Mouse (Mus musculus) hindlimb bud, embryonic 11.5 days (tissue): ENCODE results near the gene Gypa.

Source experiments
- DNase-seq: peaks from one replicate; pipeline ENCODE4 v3.0.0-alpha.2; 2012; ENCODE audit warnings: low read depth, low spot score; ENCODE audit errors: extremely low spot score

Gene Gypa

GRCm38 (mm10) chr8:80493523-80494345, at the start of gene Gypa:
TSS of gene Gypa (plus strand) at chr8:80493781.
- no peak for DNase-seq

- DNase-seq: no peak
Observed at GRCm38 (mm10) chr8:80444534-80445072, 49.0 kb upstream of the Gypa start.

- DNase-seq: no peak
Observed at GRCm38 (mm10) chr8:80447217-80447616, 46.4 kb upstream of the Gypa start.

GRCm38 (mm10) chr8:80451938-80452690, 41.5 kb upstream of the Gypa start:
- DNase-seq: no peak

GRCm38 (mm10) chr8:80463450-80463917, 30.1 kb upstream of the Gypa start:
- no peak for DNase-seq

GRCm38 (mm10) chr8:80474971-80475370, 18.6 kb upstream of the Gypa start:
- no peak for DNase-seq

- no peak for DNase-seq
Observed at GRCm38 (mm10) chr8:80478156-80478555, 15.4 kb upstream of the Gypa start.

GRCm38 (mm10) chr8:80479129-80479528, 14.5 kb upstream of the Gypa start:
- DNase-seq: no peak

- no peak for DNase-seq
Observed at GRCm38 (mm10) chr8:80482173-80482572, 11.4 kb upstream of the Gypa start.

GRCm38 (mm10) chr8:80482822-80483774, 10.5 kb upstream of the Gypa start:
- no peak for DNase-seq

GRCm38 (mm10) chr8:80491562-80491961, 2.0 kb upstream of the Gypa start:
- DNase-seq: no peak

- DNase-seq: no peak
Observed at GRCm38 (mm10) chr8:80492987-80493441, 567 bp upstream of the Gypa start.

GRCm38 (mm10) chr8:80494346-80494660, 722 bp downstream of the Gypa start:
- DNase-seq: no peak

GRCm38 (mm10) chr8:80494819-80495218, 1.2 kb downstream of the Gypa start:
- no peak for DNase-seq

- DNase-seq: no peak
Observed at GRCm38 (mm10) chr8:80495527-80495926, 1.9 kb downstream of the Gypa start.

GRCm38 (mm10) chr8:80497323-80497722, 3.7 kb downstream of the Gypa start:
- DNase-seq: no peak

GRCm38 (mm10) chr8:80500244-80500643, 6.7 kb downstream of the Gypa start:
- no peak for DNase-seq

GRCm38 (mm10) chr8:80500773-80501172, 7.2 kb downstream of the Gypa start:
- no peak for DNase-seq

GRCm38 (mm10) chr8:80501283-80501682, 7.7 kb downstream of the Gypa start:
- DNase-seq: no peak
